Mouse (Mus musculus): Measurements from ENCODE around the gene Rgs12. TPM values are rescaled to one million over a fixed set of nuclear protein-coding genes. Genes with fewer than 3 reads are reported as not detected.

The Rgs12 gene
- polyA plus RNA-seq, 1 experiment from 2014 or later, result 13.9 TPM

DNA sequence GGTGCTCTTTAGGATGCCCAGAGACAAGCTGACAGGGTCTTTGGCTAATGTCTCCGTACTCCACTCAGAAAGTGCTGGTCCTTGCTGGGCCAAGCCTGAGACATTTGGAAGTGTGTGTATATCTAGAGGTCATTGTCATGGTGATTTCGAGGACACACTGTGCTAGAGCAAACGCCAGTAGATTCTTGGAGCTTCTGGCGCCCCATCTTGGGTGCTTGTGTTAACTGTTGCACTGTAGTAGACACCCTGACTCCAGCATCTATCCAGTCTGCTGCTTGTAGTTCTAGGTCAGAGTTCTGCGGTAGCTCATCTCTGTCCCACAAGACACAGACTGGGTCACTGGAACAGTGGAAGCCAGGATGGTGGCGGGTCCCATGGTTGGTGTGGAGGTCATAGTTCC lies 122.6 kb downstream of the Rgs12 start:
- Histone ChIP-seq H3K9ac (ENCODE audit: low read depth, low read length) (no peak overlapping the region), H3K4me1 (ENCODE audit: control insufficient read depth, insufficient read depth, low read length) (no peaks in the 10 kb centered on the region), H3K27ac (ENCODE audit: low read length) (no peak overlapping the region), H3K4me2 (ENCODE audit: low read depth, low read length) (no peak overlapping the region), H3K9me3 (ENCODE audit: control insufficient read depth, low read length) (no peaks in the 10 kb centered on the region), H3K27me3 (replicated peaks; ENCODE audit: control insufficient read depth, insufficient read depth, low read length) (no peaks in the 10 kb centered on the region), H3K4me3 (ENCODE audit: low read length) (no peak overlapping the region), H3K36me3 (ENCODE audit: control insufficient read depth, insufficient read depth, low read length) (no peaks in the 10 kb centered on the region)
- ATAC-seq, result no peak
- WGBS, result 91% methylated on average over 6 of the region's 6 CpGs

GRCm38 (mm10) chr5:35073235-35073634 lies 124.0 kb downstream of the Rgs12 start:
- H3K36me3 ChIP-seq (ENCODE audit: control insufficient read depth, insufficient read depth, low read length), result no peaks in the 10 kb centered on the region
- no peak overlapping the region for H3K4me2 ChIP-seq (ENCODE audit: low read depth, low read length)
- H3K9me3 ChIP-seq (ENCODE audit: control insufficient read depth, low read length), result no peaks in the 10 kb centered on the region
- no peaks in the 10 kb centered on the region for H3K4me1 ChIP-seq (ENCODE audit: control insufficient read depth, insufficient read depth, low read length)
- ATAC-seq, result no peak
- no peaks in the 10 kb centered on the region for H3K27me3 ChIP-seq (replicated peaks; ENCODE audit: control insufficient read depth, insufficient read depth, low read length)
- H3K4me3 ChIP-seq (ENCODE audit: low read length), result no peak overlapping the region
- no peak overlapping the region for H3K27ac ChIP-seq (ENCODE audit: low read length)
- 73% methylated on average over 11 of the region's 11 CpGs for WGBS
- H3K9ac ChIP-seq (ENCODE audit: low read depth, low read length), result no peak overlapping the region

GRCm38 (mm10) chr5:35073992-35074391 lies 124.7 kb downstream of the Rgs12 start:
- H3K36me3 ChIP-seq (ENCODE audit: control insufficient read depth, insufficient read depth, low read length), result no peaks in the 10 kb centered on the region
- ATAC-seq, result no peak
- no peak overlapping the region for H3K4me3 ChIP-seq (ENCODE audit: low read length)
- H3K4me1 ChIP-seq (ENCODE audit: control insufficient read depth, insufficient read depth, low read length), result no peaks in the 10 kb centered on the region
- no peak overlapping the region for H3K4me2 ChIP-seq (ENCODE audit: low read depth, low read length)
- no peak overlapping the region for H3K27ac ChIP-seq (ENCODE audit: low read length)
- H3K9ac ChIP-seq (ENCODE audit: low read depth, low read length), result no peak overlapping the region
- H3K27me3 ChIP-seq (replicated peaks; ENCODE audit: control insufficient read depth, insufficient read depth, low read length), result peaks cover under 1% of the 10 kb centered on the region; the same call in 1 of the 2 replicates
- no peaks in the 10 kb centered on the region for H3K9me3 ChIP-seq (ENCODE audit: control insufficient read depth, low read length)
- WGBS, result 66% methylated on average over 9 of the region's 9 CpGs

DNA sequence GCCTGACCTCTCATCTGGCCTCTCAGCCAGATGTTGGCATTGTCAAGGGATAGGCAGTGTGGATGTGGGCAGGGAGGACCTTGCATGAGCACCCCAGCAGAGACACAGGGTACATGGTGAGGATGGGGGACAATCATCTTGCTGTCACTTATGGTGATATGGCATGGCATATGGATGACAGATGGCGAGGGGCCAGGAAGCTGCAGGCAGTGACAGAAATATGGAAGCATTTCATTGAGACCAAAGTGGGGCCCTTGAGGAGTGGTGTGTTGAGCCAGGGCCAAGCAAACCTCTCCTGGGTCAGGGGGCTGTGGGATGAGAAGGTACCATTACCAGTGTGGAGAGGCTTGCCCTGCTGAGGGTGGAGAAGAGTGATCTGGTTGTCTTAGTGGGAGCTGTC lies 127.1 kb downstream of the Rgs12 start:
- Histone ChIP-seq H3K9ac (ENCODE audit: low read depth, low read length) (no peak overlapping the region), H3K27me3 (replicated peaks; ENCODE audit: control insufficient read depth, insufficient read depth, low read length) (peaks cover 6% of the 10 kb centered on the region), H3K27ac (ENCODE audit: low read length) (no peak overlapping the region), H3K4me1 (ENCODE audit: control insufficient read depth, insufficient read depth, low read length) (no peaks in the 10 kb centered on the region), H3K9me3 (ENCODE audit: control insufficient read depth, low read length) (no peaks in the 10 kb centered on the region), H3K36me3 (ENCODE audit: control insufficient read depth, insufficient read depth, low read length) (no peaks in the 10 kb centered on the region), H3K4me3 (ENCODE audit: low read length) (no peak overlapping the region), H3K4me2 (ENCODE audit: low read depth, low read length) (no peak overlapping the region)
- no peak for ATAC-seq
- 96% methylated on average over 1 of the region's 1 CpGs for WGBS

GRCm38 (mm10) chr5:35079101-35079500 lies 129.9 kb downstream of the Rgs12 start:
- Histone ChIP-seq H3K4me2 (ENCODE audit: low read depth, low read length) (no peak overlapping the region), H3K9me3 (ENCODE audit: control insufficient read depth, low read length) (no peaks in the 10 kb centered on the region), H3K9ac (ENCODE audit: low read depth, low read length) (no peak overlapping the region), H3K27ac (ENCODE audit: low read length) (no peak overlapping the region), H3K27me3 (replicated peaks; ENCODE audit: control insufficient read depth, insufficient read depth, low read length) (peaks cover 6% of the 10 kb centered on the region), H3K4me3 (ENCODE audit: low read length) (no peak overlapping the region), H3K36me3 (ENCODE audit: control insufficient read depth, insufficient read depth, low read length) (no peaks in the 10 kb centered on the region), H3K4me1 (ENCODE audit: control insufficient read depth, insufficient read depth, low read length) (no peaks in the 10 kb centered on the region)
- no peak for ATAC-seq
- WGBS, result 43% methylated on average over 18 of the region's 18 CpGs

- H3K4me1 ChIP-seq (ENCODE audit: control insufficient read depth, insufficient read depth, low read length), result no peaks in the 10 kb centered on the region
- no peaks in the 10 kb centered on the region for H3K36me3 ChIP-seq (ENCODE audit: control insufficient read depth, insufficient read depth, low read length)
- no peak overlapping the region for H3K27ac ChIP-seq (ENCODE audit: low read length)
- ATAC-seq, result no peak
- no peak overlapping the region for H3K9ac ChIP-seq (ENCODE audit: low read depth, low read length)
- no peaks in the 10 kb centered on the region for H3K27me3 ChIP-seq (replicated peaks; ENCODE audit: control insufficient read depth, insufficient read depth, low read length)
- H3K4me3 ChIP-seq (ENCODE audit: low read length), result no peak overlapping the region
- WGBS, result 72% methylated on average over 3 of the region's 3 CpGs
- H3K4me2 ChIP-seq (ENCODE audit: low read depth, low read length), result no peak overlapping the region
- no peaks in the 10 kb centered on the region for H3K9me3 ChIP-seq (ENCODE audit: control insufficient read depth, low read length)
Observed at GRCm38 (mm10) chr5:35084913-35085312, 135.7 kb downstream of the Rgs12 start.

DNA sequence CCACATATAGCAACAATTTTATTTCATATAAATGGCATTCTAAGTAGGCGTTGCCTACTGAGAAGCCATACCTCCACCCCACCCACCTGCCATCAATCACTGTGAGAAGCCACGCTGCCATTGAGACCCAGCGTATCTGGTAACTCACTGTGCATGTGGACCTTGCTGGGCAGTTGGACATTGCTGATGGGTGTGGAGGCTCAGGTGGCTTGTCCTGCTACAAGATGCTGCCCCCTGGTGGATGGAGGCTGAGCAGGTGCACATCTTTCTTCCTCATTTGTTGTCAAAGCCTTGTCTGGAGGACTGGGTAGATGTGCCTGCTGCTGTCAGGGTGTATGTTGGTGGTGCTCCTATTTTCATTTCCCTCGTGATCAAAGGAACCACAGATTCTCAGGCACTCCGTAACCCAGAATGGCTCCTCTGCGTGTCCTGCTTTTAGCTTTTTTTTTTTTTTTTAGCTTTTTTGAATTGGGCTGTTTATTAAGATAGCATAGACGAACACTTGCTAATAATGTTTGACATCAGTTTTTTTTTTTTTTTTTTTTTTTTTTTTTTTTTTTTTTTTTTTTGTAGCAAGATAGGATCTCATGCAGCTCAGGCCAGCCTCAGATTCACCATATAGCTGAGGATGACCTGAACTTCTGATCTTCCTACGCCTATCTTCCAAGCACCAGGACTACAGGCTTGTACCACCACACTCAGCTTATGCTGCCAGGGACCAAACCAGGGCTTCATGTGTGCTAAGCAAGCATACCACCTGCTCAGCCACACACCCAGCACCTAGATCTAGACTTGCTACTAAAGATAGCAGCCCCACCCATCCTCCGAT lies 139.8 kb downstream of the Rgs12 start:
- Histone ChIP-seq H3K9ac (ENCODE audit: low read depth, low read length) (no peak overlapping the region), H3K4me3 (ENCODE audit: low read length) (no peak overlapping the region), H3K27me3 (replicated peaks; ENCODE audit: control insufficient read depth, insufficient read depth, low read length) (no peaks in the 10 kb centered on the region), H3K9me3 (ENCODE audit: control insufficient read depth, low read length) (no peaks in the 10 kb centered on the region), H3K4me2 (ENCODE audit: low read depth, low read length) (no peak overlapping the region), H3K27ac (ENCODE audit: low read length) (no peak overlapping the region), H3K4me1 (ENCODE audit: control insufficient read depth, insufficient read depth, low read length) (no peaks in the 10 kb centered on the region), H3K36me3 (ENCODE audit: control insufficient read depth, insufficient read depth, low read length) (0 out of 2 replicates have a peak, but pooled peaks cover 5% of the 10 kb centered on the region)
- ATAC-seq, result no peak
- 65% methylated on average over 9 of the region's 9 CpGs for WGBS

Small RNAs within 50 kb of the gene (microRNA-seq; reads per million reads assigned to microRNA genes)
- gene Mir3097, result 0.68 reads per million

Other genes with a start within 250 kb of the Rgs12 start
- 7.2 and 7.4 TPM in 2 replicates for gene Htt, start 187.7 kb upstream of the Rgs12 start, polyA plus RNA-seq (2015; fragmentation: Nextera tagmentation; extraction: Ambion mirVana)
- gene Msantd1, start 41.4 kb upstream of the Rgs12 start, polyA plus RNA-seq (2015; fragmentation: Nextera tagmentation; extraction: Ambion mirVana), result 0.35 and 0.56 TPM in 2 replicates
- gene Hgfac, start 92.1 kb downstream of the Rgs12 start, polyA plus RNA-seq (2015; fragmentation: Nextera tagmentation; extraction: Ambion mirVana), result 14.1 and 14.9 TPM in 2 replicates
- 1.3 and 1.4 TPM in 2 replicates for gene Dok7, start 107.3 kb downstream of the Rgs12 start, polyA plus RNA-seq (2015; fragmentation: Nextera tagmentation; extraction: Ambion mirVana)
- gene Lrpap1, start 156.3 kb downstream of the Rgs12 start, polyA plus RNA-seq (2015; fragmentation: Nextera tagmentation; extraction: Ambion mirVana), result 78.4 and 82.6 TPM in 2 replicates